Mouse (Mus musculus) spleen, adult 2 months (tissue): ENCODE data around the gene 4933427D14Rik.

Experiments
- CTCF ChIP-seq: fragments of 200-500 bp; IDR thresholded peaks from 2 replicates; pipeline ENCODE4 v1.5.1; 2011; ENCODE audit warnings: mild to moderate bottlenecking, inconsistent platforms; ENCODE audit not compliant: insufficient read depth, insufficient read length, insufficient replicate concordance; ENCODE audit errors: extremely low read depth
- POLR2A ChIP-seq: fragments of 200-500 bp; IDR thresholded peaks from 2 replicates; pipeline ENCODE4 v1.6.1; 2011; ENCODE audit warnings: low read depth, low read length, inconsistent platforms

DNA sequence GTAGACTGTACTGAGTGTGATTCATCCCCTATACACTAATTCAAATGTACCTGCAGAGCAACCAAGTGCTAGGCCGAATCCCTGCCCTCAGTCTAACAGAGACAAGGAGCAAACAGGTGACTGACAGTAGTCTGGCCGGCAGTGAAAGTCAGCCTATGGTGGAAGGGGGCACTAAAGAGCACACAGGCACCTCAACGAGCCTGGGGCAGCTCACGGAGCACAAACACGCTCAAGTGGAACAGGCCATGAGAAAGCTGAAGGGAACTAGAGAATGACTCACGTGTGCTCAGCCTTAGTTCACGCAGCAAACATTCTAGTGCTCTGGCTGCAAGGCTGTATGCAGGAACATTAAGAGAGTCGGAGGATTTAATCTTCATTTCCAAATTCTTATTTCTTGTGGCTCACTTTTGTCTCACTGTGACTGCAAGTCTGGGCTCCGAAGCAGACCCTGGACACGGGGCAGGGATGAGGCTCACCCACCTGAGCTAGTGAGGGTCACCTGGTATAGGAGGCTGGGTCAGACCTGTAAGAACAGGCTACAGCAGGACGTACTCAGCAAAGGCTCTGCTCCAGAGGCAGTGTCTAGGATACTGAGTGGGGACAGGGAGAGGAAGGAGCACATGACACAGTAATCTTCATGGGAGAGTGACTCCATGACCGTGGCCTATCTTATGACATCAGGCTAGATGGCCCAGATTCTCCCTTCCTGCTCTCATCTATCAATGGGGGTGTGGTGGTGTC is 54.0 kb downstream of the 4933427D14Rik start:
- TF ChIP-seq CTCF (no peak), POLR2A (no peak)
